Mouse (Mus musculus): Measurements from ENCODE around the gene Keap1. TPM values are rescaled to one million over a fixed set of nuclear protein-coding genes. Genes with fewer than 3 reads are reported as not detected.
A peak's percentile ranks its signal among the peaks of the same experiment; 100 is the strongest.
"Not testable (repeated sequence)": the region's sequence is repeated elsewhere in the genome, so short reads cannot be mapped to it uniquely, and the experiment has no call there.

Keap1 gene
- polyA plus RNA-seq, 1 experiment = 59.6 TPM

GRCm38 (mm10) chr9:21233805-21234204 lies 5.4 kb downstream of the Keap1 start:
- DNase-seq (ENCODE audit: extremely low spot score in 1 of 2, low spot score in 1 of 2) = no peak

GRCm38 (mm10) chr9:21233366-21233765 lies 5.8 kb downstream of the Keap1 start:
- DNase-seq (ENCODE audit: extremely low spot score in 1 of 2, low spot score in 1 of 2) = no peak

- DNase-seq (ENCODE audit: extremely low spot score in 1 of 2, low spot score in 1 of 2) = no peak
Observed at GRCm38 (mm10) chr9:21232867-21233266, 6.3 kb downstream of the Keap1 start.

GRCm38 (mm10) chr9:21231551-21231950 lies 7.6 kb downstream of the Keap1 start:
- no peak for DNase-seq (ENCODE audit: extremely low spot score in 1 of 2, low spot score in 1 of 2)

- no peak for DNase-seq (ENCODE audit: extremely low spot score in 1 of 2, low spot score in 1 of 2)
Observed at GRCm38 (mm10) chr9:21227342-21227741, 11.8 kb downstream of the Keap1 start.

GRCm38 (mm10) chr9:21225415-21225758 lies 13.8 kb downstream of the Keap1 start:
- DNase-seq (ENCODE audit: extremely low spot score in 1 of 2, low spot score in 1 of 2) = no peak

- DNase-seq (ENCODE audit: extremely low spot score in 1 of 2, low spot score in 1 of 2) = peak in 1 of 2 experiments; percentile 47
Observed at GRCm38 (mm10) chr9:21224576-21225414, 14.4 kb downstream of the Keap1 start.

- no peak for DNase-seq (ENCODE audit: extremely low spot score in 1 of 2, low spot score in 1 of 2)
Observed at GRCm38 (mm10) chr9:21223906-21224305, 15.3 kb downstream of the Keap1 start.

- not testable (repeated sequence) for DNase-seq (ENCODE audit: extremely low spot score in 1 of 2, low spot score in 1 of 2)
Observed at GRCm38 (mm10) chr9:21223490-21223889, 15.7 kb downstream of the Keap1 start.

GRCm38 (mm10) chr9:21221383-21221929 lies 17.7 kb downstream of the Keap1 start:
- DNase-seq (ENCODE audit: extremely low spot score in 1 of 2, low spot score in 1 of 2) = peak in 1 of 2 experiments; percentile 77

GRCm38 (mm10) chr9:21220490-21221382 lies 18.4 kb downstream of the Keap1 start:
- DNase-seq (ENCODE audit: extremely low spot score in 1 of 2, low spot score in 1 of 2) = peak; percentile 89 to 98

GRCm38 (mm10) chr9:21219820-21220219 lies 19.3 kb downstream of the Keap1 start:
- no peak for DNase-seq (ENCODE audit: extremely low spot score in 1 of 2, low spot score in 1 of 2)

- peak in 1 of 2 experiments; percentile 68 for DNase-seq (ENCODE audit: extremely low spot score in 1 of 2, low spot score in 1 of 2)
Observed at GRCm38 (mm10) chr9:21216050-21216841, 22.9 kb downstream of the Keap1 start.

- no peak for DNase-seq (ENCODE audit: extremely low spot score in 1 of 2, low spot score in 1 of 2)
Observed at GRCm38 (mm10) chr9:21213617-21214190, 25.5 kb downstream of the Keap1 start.

- no peak for DNase-seq (ENCODE audit: extremely low spot score in 1 of 2, low spot score in 1 of 2)
Observed at GRCm38 (mm10) chr9:21211624-21212023, 27.5 kb downstream of the Keap1 start.

GRCm38 (mm10) chr9:21210821-21211220 lies 28.3 kb downstream of the Keap1 start:
- no peak for DNase-seq (ENCODE audit: extremely low spot score in 1 of 2, low spot score in 1 of 2)

GRCm38 (mm10) chr9:21208626-21209025 lies 30.5 kb downstream of the Keap1 start:
- no peak for DNase-seq (ENCODE audit: extremely low spot score in 1 of 2, low spot score in 1 of 2)

GRCm38 (mm10) chr9:21206848-21207247 lies 32.3 kb downstream of the Keap1 start:
- DNase-seq (ENCODE audit: extremely low spot score in 1 of 2, low spot score in 1 of 2) = no peak

- DNase-seq (ENCODE audit: extremely low spot score in 1 of 2, low spot score in 1 of 2) = peak in 1 of 2 experiments; percentile 37
Observed at GRCm38 (mm10) chr9:21204528-21205272, 34.5 kb downstream of the Keap1 start.

All from frontal cortex, adult 2 months (tissue).